Mouse (Mus musculus) cortical plate, adult 2 months (tissue): ENCODE results near the gene Phactr1. TPM values are rescaled to one million over a fixed set of nuclear protein-coding genes. Genes with fewer than 3 reads are reported as not detected.

Source experiments
- H3K27ac ChIP-seq: fragments of 200-500 bp; 2 replicates; pipeline ENCODE4 v1.5.1; 2012; ENCODE audit warnings: low read length, control low read depth, inconsistent platforms; ENCODE audit not compliant: insufficient read depth
- H3K4me1 ChIP-seq: fragments of 200-500 bp; 2 replicates; pipeline ENCODE4 v1.6.1; 2011; ENCODE audit warnings: low read length; ENCODE audit not compliant: control insufficient read depth, insufficient read depth
- H3K4me3 ChIP-seq: fragments of 200-500 bp; 2 replicates; pipeline ENCODE4 v1.5.1; 2011; ENCODE audit warnings: mild to moderate bottlenecking, low read length, control low read depth; ENCODE audit not compliant: insufficient read depth
- CTCF ChIP-seq: fragments of 200-500 bp; IDR thresholded peaks from 2 replicates; pipeline ENCODE4 v1.5.1; 2011; ENCODE audit warnings: mild to moderate bottlenecking, control low read depth, low read length; ENCODE audit not compliant: insufficient read depth; ENCODE audit errors: extremely low read depth
- POLR2A ChIP-seq: fragments of 200-500 bp; IDR thresholded peaks from 2 replicates; pipeline ENCODE4 v1.6.1; 2011; ENCODE audit warnings: mild to moderate bottlenecking, low read length, control low read depth; ENCODE audit not compliant: insufficient read depth; ENCODE audit errors: extremely low read depth
- polyA plus RNA-seq: library from polyadenylated mRNA; depleted of rRNA; stranded (reverse); fragments of >200 nt; gene quantifications from 2 replicates; pipeline ENCODE4 v1.2.3, GENCODE M21; 2012; rRNA removed

Phactr1 gene
- 205 and 206 TPM in 2 replicates for polyA plus RNA-seq

- peak within 1 kb of the TSS; percentile 98 for H3K27ac ChIP-seq
- H3K4me3 ChIP-seq = peak within 1 kb of the TSS; percentile 98
Observed at GRCm38 (mm10) chr13:42680391-42680994, at the start of gene Phactr1. TSS of gene Phactr1 (plus strand) at chr13:42680623.

GRCm38 (mm10) chr13:42634908-42635307, 45.5 kb upstream of the Phactr1 start:
- no peak overlapping the region for H3K27ac ChIP-seq
- no peaks in the 10 kb centered on the region for H3K4me1 ChIP-seq
- no peak for TF ChIP-seq POLR2A
- TF ChIP-seq CTCF = no peak
- H3K4me3 ChIP-seq = no peak overlapping the region

More at GRCm38 (mm10) chr13:42680391-42680994, at the start of gene Phactr1:
- peaks cover 3% of the 10 kb centered on the region for H3K4me1 ChIP-seq
- TF ChIP-seq CTCF (no peak), POLR2A (peak; percentile 53)

GRCm38 (mm10) chr13:42650228-42650627, 30.2 kb upstream of the Phactr1 start:
- Histone ChIP-seq H3K27ac (no peak overlapping the region), H3K4me3 (no peak overlapping the region), H3K4me1 (peaks cover 2% of the 10 kb centered on the region; the same call in 1 of the 2 replicates)
- no peak for TF ChIP-seq CTCF
- TF ChIP-seq POLR2A = no peak

- Histone ChIP-seq H3K4me1 (peaks cover 5% of the 10 kb centered on the region), H3K27ac (no peak overlapping the region), H3K4me3 (no peak overlapping the region)
- TF ChIP-seq POLR2A (no peak), CTCF (no peak)
Observed at GRCm38 (mm10) chr13:42656643-42657315, 23.6 kb upstream of the Phactr1 start.

- no peak overlapping the region for H3K4me3 ChIP-seq
- H3K4me1 ChIP-seq = peaks cover 3% of the 10 kb centered on the region
- 0 out of 2 replicates have a peak overlapping the region, but pooled peaks have one; percentile 60 for H3K27ac ChIP-seq
- TF ChIP-seq POLR2A = no peak
- no peak for TF ChIP-seq CTCF
Observed at GRCm38 (mm10) chr13:42671651-42672290, 8.7 kb upstream of the Phactr1 start.

- Histone ChIP-seq H3K4me1 (peaks cover 2% of the 10 kb centered on the region; the same call in 1 of the 2 replicates), H3K4me3 (peak overlapping the region; percentile 98), H3K27ac (0 out of 2 replicates have a peak overlapping the region, but pooled peaks have one; percentile 97)
- TF ChIP-seq CTCF (no peak), POLR2A (peak; percentile 50; the same call in 1 of the 2 replicates)
Observed at GRCm38 (mm10) chr13:42681299-42681698, 876 bp downstream of the Phactr1 start.

GRCm38 (mm10) chr13:42684181-42684580, 3.8 kb downstream of the Phactr1 start:
- H3K27ac ChIP-seq = peak overlapping the region; percentile 72

GRCm38 (mm10) chr13:42692233-42692632, 11.8 kb downstream of the Phactr1 start:
- Histone ChIP-seq H3K4me3 (no peak overlapping the region), H3K27ac (peak overlapping the region; percentile 69; the same call in 1 of the 2 replicates), H3K4me1 (peaks cover 7% of the 10 kb centered on the region)
- TF ChIP-seq POLR2A = no peak
- TF ChIP-seq CTCF = no peak

More at GRCm38 (mm10) chr13:42684181-42684580, 3.8 kb downstream of the Phactr1 start:
- TF ChIP-seq CTCF (no peak), POLR2A (peak; percentile 42)
- peak overlapping the region; percentile 98 for H3K4me3 ChIP-seq
- H3K4me1 ChIP-seq = peaks cover 2% of the 10 kb centered on the region; the same call in 1 of the 2 replicates

GRCm38 (mm10) chr13:42696641-42697040, 16.2 kb downstream of the Phactr1 start:
- no peak for TF ChIP-seq CTCF
- TF ChIP-seq POLR2A = 0 out of 2 replicates have a peak, but pooled peaks have one; percentile 25
- Histone ChIP-seq H3K4me3 (no peak overlapping the region), H3K27ac (no peak overlapping the region), H3K4me1 (peaks cover 9% of the 10 kb centered on the region)
